Mouse (Mus musculus) bone marrow, adult 2 months (tissue): ENCODE measurements around the gene Epb41l3. TPM values are rescaled to one million over a fixed set of nuclear protein-coding genes. Genes with fewer than 3 reads are reported as not detected.

ENCODE experiments used
- H3K27ac ChIP-seq: fragments of 200-500 bp; 2 replicates; pipeline ENCODE4 v1.5.1; 2012; ENCODE audit warnings: low read depth, mild to moderate bottlenecking, control low read depth, inconsistent platforms, low read length; ENCODE audit not compliant: control insufficient read depth, poor library complexity, insufficient read depth
- H3K4me1 ChIP-seq: fragments of 200-500 bp; 2 replicates; pipeline ENCODE4 v1.6.1; 2011; ENCODE audit warnings: low read length; ENCODE audit not compliant: control insufficient read depth, insufficient read depth
- H3K4me3 ChIP-seq: fragments of 200-500 bp; replicated peaks from 2 replicates; pipeline ENCODE3; 2011; ENCODE audit warnings: mild to moderate bottlenecking, low read depth, low read length, control low read depth; ENCODE audit not compliant: control insufficient read depth
- CTCF ChIP-seq: fragments of 200-500 bp; IDR thresholded peaks from 2 replicates; pipeline ENCODE4 v1.5.1; 2011; ENCODE audit warnings: low read length, control low read depth; ENCODE audit not compliant: control insufficient read depth, insufficient read depth
- POLR2A ChIP-seq: fragments of 200-500 bp; IDR thresholded peaks from 2 replicates; pipeline ENCODE4 v1.6.1; 2011; ENCODE audit warnings: low read depth, mild to moderate bottlenecking, control low read depth, low read length, borderline replicate concordance; ENCODE audit not compliant: control insufficient read depth
- WGBS: fragments of 180-500 bp; shearing (Covaris S2); methylation state at CpG from one replicate; pipeline ENCODE4 v1.1.7; 2018; 5-methylcytosine and 5-hydroxymethylcytosine counted together
- polyA plus RNA-seq: library from polyadenylated mRNA; stranded (reverse); fragments of >200 nt; gene quantifications from 2 replicates; pipeline ENCODE4 v1.2.4, GENCODE M21; 2011; ENCODE audit warnings: low replicate concordance; ENCODE audit not compliant: missing spikeins, insufficient read depth, insufficient read length

The Epb41l3 gene
- polyA plus RNA-seq, 1 experiment: 9.1 TPM

- Histone ChIP-seq H3K4me1 (peaks cover 2% of the 10 kb centered on the region; the same call in 1 of the 2 replicates), H3K27ac (no peak overlapping the region; the same call in 1 of the 2 replicates), H3K4me3 (no peak overlapping the region)
- TF ChIP-seq POLR2A (no peak), CTCF (no peak)
- WGBS: 43% methylated on average over 7 of the region's 7 CpGs
These were observed 106.3 kb downstream of the Epb41l3 start for GRCm38 (mm10) chr17:69181560-69182316.

GRCm38 (mm10) chr17:69187794-69188193 is 112.3 kb downstream of the Epb41l3 start:
- TF ChIP-seq POLR2A: no peak
- TF ChIP-seq CTCF: no peak
- no peak overlapping the region for H3K4me3 ChIP-seq
- 77% methylated on average over 3 of the region's 3 CpGs for whole genome bisulfite sequencing

GRCm38 (mm10) chr17:69192863-69193493 is 117.5 kb downstream of the Epb41l3 start:
- WGBS: 56% methylated on average over 2 of the region's 2 CpGs
- Histone ChIP-seq H3K4me1 (no peaks in the 10 kb centered on the region), H3K4me3 (no peak overlapping the region), H3K27ac (no peak overlapping the region)
- TF ChIP-seq CTCF (no peak), POLR2A (no peak)

More at GRCm38 (mm10) chr17:69187794-69188193, 112.3 kb downstream of the Epb41l3 start:
- Histone ChIP-seq H3K4me1 (no peaks in the 10 kb centered on the region), H3K27ac (no peak overlapping the region)

GRCm38 (mm10) chr17:69194599-69194998 is 119.1 kb downstream of the Epb41l3 start:
- TF ChIP-seq CTCF: no peak
- no peak for TF ChIP-seq POLR2A
- H3K4me3 ChIP-seq: no peak overlapping the region
- H3K4me1 ChIP-seq: no peaks in the 10 kb centered on the region
- H3K27ac ChIP-seq: no peak overlapping the region
- 73% methylated on average over 3 of the region's 3 CpGs for whole genome bisulfite sequencing

GRCm38 (mm10) chr17:69195758-69196157 is 120.3 kb downstream of the Epb41l3 start:
- no peak for TF ChIP-seq CTCF
- TF ChIP-seq POLR2A: no peak
- 77% methylated on average over 6 of the region's 6 CpGs for WGBS
- Histone ChIP-seq H3K4me1 (no peaks in the 10 kb centered on the region), H3K27ac (no peak overlapping the region), H3K4me3 (no peak overlapping the region)

GRCm38 (mm10) chr17:69196656-69197055 is 121.2 kb downstream of the Epb41l3 start:
- TF ChIP-seq POLR2A (no peak), CTCF (no peak)
- Histone ChIP-seq H3K4me1 (no peaks in the 10 kb centered on the region), H3K4me3 (no peak overlapping the region), H3K27ac (no peak overlapping the region)
- WGBS: 83% methylated on average over 10 of the region's 10 CpGs

- TF ChIP-seq CTCF (no peak), POLR2A (no peak)
- WGBS: 80% methylated on average over 1 of the region's 1 CpGs
- Histone ChIP-seq H3K4me1 (no peaks in the 10 kb centered on the region), H3K27ac (no peak overlapping the region), H3K4me3 (no peak overlapping the region)
These were observed 123.3 kb downstream of the Epb41l3 start for GRCm38 (mm10) chr17:69198805-69199204.

GRCm38 (mm10) chr17:69199827-69200226 is 124.3 kb downstream of the Epb41l3 start:
- WGBS: 36% methylated on average over 6 of the region's 6 CpGs
- Histone ChIP-seq H3K4me3 (no peak overlapping the region), H3K4me1 (no peaks in the 10 kb centered on the region), H3K27ac (no peak overlapping the region)
- TF ChIP-seq POLR2A: no peak
- no peak for TF ChIP-seq CTCF

GRCm38 (mm10) chr17:69200936-69201335 is 125.5 kb downstream of the Epb41l3 start:
- no peak overlapping the region for H3K27ac ChIP-seq
- H3K4me1 ChIP-seq: no peaks in the 10 kb centered on the region
- TF ChIP-seq POLR2A (no peak), CTCF (no peak)
- 81% methylated on average over 8 of the region's 8 CpGs for WGBS
- H3K4me3 ChIP-seq: no peak overlapping the region
